Mouse (Mus musculus): ENCODE measurements around the gene Tpm3-rs7.
"Not testable (repeated sequence)": the region's sequence is repeated elsewhere in the genome, so short reads cannot be mapped to it uniquely, and the experiment has no call there.

Gene Tpm3-rs7

GRCm38 (mm10) chr14:113314499-113314898 lies at the start of gene Tpm3-rs7:
TSS of gene Tpm3-rs7 (plus strand) at chr14:113314608.
- DNase-seq (ENCODE audit: low spot score in 2 of 2): not testable (repeated sequence)

GRCm38 (mm10) chr14:113317023-113317422 lies 2.6 kb downstream of the Tpm3-rs7 start:
- no peak for DNase-seq (ENCODE audit: low spot score in 2 of 2)

GRCm38 (mm10) chr14:113363361-113363760 lies 49.0 kb downstream of the Tpm3-rs7 start:
- no peak for DNase-seq (ENCODE audit: low spot score in 2 of 2)
